Mouse (Mus musculus) neural tube, embryonic 15.5 days (tissue): ENCODE measurements around the gene Sft2d1. TPM values are rescaled to one million over a fixed set of nuclear protein-coding genes. Genes with fewer than 3 reads are reported as not detected.
A peak's percentile ranks its signal among the peaks of the same experiment; 100 is the strongest.
"Not testable (repeated sequence)": the region's sequence is repeated elsewhere in the genome, so short reads cannot be mapped to it uniquely, and the experiment has no call there.

ENCODE experiments used
- ATAC-seq: fragments of 200-750 bp; cut with Nextera tagmentation; 2 replicates; pipeline ENCODE4 v1.8.0; 2017; ENCODE audit warnings: mild to moderate bottlenecking, moderate TSS enrichment, moderate library complexity; ENCODE audit not compliant: low FRiP score
- H3K27ac ChIP-seq: fragments of 300-500 bp; sonication (generic); replicated peaks from 2 replicates; pipeline ENCODE4 v1.5.1; 2015; ENCODE audit warnings: mild to moderate bottlenecking, inconsistent platforms
- H3K27me3 ChIP-seq: fragments of 300-500 bp; sonication (generic); replicated peaks from 2 replicates; pipeline ENCODE4 v1.6.1; 2015; ENCODE audit warnings: inconsistent platforms
- H3K36me3 ChIP-seq: fragments of 300-500 bp; sonication (generic); 2 replicates; pipeline ENCODE4 v1.6.1; 2015; ENCODE audit warnings: inconsistent platforms
- H3K4me1 ChIP-seq: fragments of 300-500 bp; sonication (generic); 2 replicates; pipeline ENCODE4 v1.6.1; 2015; ENCODE audit warnings: inconsistent platforms
- H3K4me2 ChIP-seq: fragments of 300-500 bp; sonication (generic); 2 replicates; pipeline ENCODE4 v1.6.1; 2015; ENCODE audit warnings: inconsistent platforms, mild to moderate bottlenecking, moderate library complexity
- H3K4me3 ChIP-seq: fragments of 300-500 bp; sonication (generic); replicated peaks from 2 replicates; pipeline ENCODE4 v1.5.1; 2015; ENCODE audit warnings: mild to moderate bottlenecking, inconsistent platforms
- H3K9ac ChIP-seq: fragments of 300-500 bp; sonication (generic); replicated peaks from 2 replicates; pipeline ENCODE4 v1.6.1; 2015; ENCODE audit warnings: mild to moderate bottlenecking, inconsistent platforms
- H3K9me3 ChIP-seq: fragments of 300-500 bp; sonication (generic); replicated peaks from 2 replicates; pipeline ENCODE4 v1.6.1; 2016; ENCODE audit warnings: inconsistent platforms
- WGBS: fragments of 180-500 bp; shearing (Covaris S2); methylation state at CpG from one replicate; pipeline ENCODE4 v1.1.7; 2015; ENCODE audit warnings: mixed read lengths; 5-methylcytosine and 5-hydroxymethylcytosine counted together
- polyA plus RNA-seq: library from polyadenylated mRNA; unstranded; fragments of >200 nt; fragmentation: Nextera tagmentation; extraction: Ambion mirVana; gene quantifications from 2 replicates; pipeline ENCODE4 v1.2.1, GENCODE M21; 2015

Gene Sft2d1
- polyA plus RNA-seq, 1 experiment from 2014 or later: 176 TPM

DNA sequence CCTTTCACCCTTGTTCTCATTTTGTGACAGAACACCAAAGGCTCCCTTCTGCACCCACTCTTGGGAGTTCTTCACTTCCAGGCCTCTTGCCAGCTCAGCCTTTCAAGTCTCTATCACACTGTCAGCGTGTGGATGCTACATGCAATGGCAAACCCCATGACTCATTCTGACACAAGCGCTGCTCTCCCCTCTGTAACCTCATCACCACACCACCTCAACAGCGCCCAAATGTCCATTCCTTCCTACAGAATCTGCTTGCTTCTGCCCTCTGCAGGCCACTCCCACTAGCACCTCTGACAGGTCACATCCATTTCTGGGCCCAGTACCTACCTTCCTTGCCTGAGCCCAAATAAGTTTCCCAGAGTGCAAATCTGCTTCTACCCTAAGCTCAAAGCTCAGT, 5.1 kb upstream of the Sft2d1 start:
- Histone ChIP-seq H3K9me3 (no peaks in the 10 kb centered on the region), H3K4me3 (no peak overlapping the region), H3K4me1 (peaks cover 3% of the 10 kb centered on the region; the same call in 1 of the 2 replicates), H3K36me3 (no peaks in the 10 kb centered on the region), H3K9ac (no peak overlapping the region), H3K27me3 (0 out of 2 replicates have a peak, but pooled peaks cover 6% of the 10 kb centered on the region), H3K27ac (no peak overlapping the region), H3K4me2 (no peak overlapping the region)
- ATAC-seq: no peak
- 26% methylated on average over 3 of the region's 3 CpGs for WGBS

DNA sequence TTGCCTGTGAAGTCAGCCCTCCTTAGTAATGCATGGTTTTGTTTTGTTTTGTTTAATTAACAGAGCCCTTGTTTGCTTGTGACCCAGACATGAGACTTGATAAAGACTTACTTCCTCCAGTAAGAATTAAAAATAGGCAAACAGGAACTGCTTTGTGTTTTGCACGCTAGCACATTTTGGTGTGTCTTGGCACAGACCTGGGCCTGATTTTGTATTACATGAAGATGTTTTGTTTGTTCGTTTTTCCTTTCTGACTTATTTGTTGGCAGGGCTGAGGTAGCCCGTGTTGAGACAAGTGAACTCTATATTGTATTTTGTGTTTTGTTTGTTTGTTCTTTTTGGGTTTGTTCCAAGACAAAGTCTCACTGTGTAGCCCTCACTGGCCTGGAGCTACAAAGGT, 849 bp downstream of the Sft2d1 start:
- Histone ChIP-seq H3K27me3 (0 out of 2 replicates have a peak, but pooled peaks cover 3% of the 10 kb centered on the region), H3K4me3 (peak overlapping the region; percentile 70), H3K4me2 (peak overlapping the region; percentile 68), H3K9me3 (no peaks in the 10 kb centered on the region), H3K36me3 (no peaks in the 10 kb centered on the region), H3K9ac (peak overlapping the region; percentile 67), H3K4me1 (peaks cover 30% of the 10 kb centered on the region), H3K27ac (no peak overlapping the region)
- WGBS: 56% methylated on average over 3 of the region's 3 CpGs
- ATAC-seq: no peak

DNA sequence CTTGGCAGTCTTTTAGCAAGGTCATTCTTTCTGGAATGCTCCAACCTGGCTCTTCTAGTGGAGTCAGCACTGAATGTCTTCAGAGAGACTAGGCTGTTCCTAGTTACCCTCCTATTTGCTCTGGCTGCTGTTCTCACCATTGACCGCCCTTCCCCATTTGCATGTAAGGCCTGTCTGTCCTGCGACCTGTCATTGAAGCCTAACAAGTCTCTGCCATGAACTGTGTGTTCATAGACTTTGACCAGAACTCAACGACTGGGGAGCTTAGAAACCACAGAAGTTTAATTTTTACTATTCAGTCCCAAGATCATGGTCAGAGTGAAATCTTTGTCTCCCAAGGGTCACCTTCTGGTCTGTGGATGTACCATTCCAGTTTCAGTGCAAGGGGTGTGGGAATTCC, 3.1 kb downstream of the Sft2d1 start:
- ATAC-seq: no peak
- Histone ChIP-seq H3K36me3 (no peaks in the 10 kb centered on the region), H3K9me3 (no peaks in the 10 kb centered on the region), H3K4me3 (no peak overlapping the region), H3K4me1 (peaks cover 30% of the 10 kb centered on the region), H3K4me2 (no peak overlapping the region), H3K27me3 (no peaks in the 10 kb centered on the region), H3K9ac (no peak overlapping the region), H3K27ac (no peak overlapping the region)
- WGBS: 91% methylated on average over 3 of the region's 3 CpGs

DNA sequence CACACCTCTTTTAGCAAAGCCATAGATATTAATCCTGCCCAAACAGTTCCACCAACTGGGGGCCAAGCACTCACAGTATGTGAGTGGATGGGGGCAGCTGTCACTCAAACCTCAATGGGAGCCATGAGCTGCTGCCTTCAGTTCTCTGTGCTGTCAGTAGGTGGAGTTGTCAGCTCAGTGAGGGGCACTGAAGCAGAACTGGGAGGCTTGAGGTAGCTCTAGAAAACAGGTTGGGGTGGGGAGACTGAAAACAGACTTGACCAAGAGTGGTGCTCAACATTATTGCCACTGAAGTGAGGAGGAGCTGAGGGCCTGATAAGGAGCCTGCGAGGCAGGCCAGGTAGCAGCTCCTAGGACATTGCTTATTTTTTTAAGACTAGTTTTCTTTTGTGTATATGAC, 5.3 kb downstream of the Sft2d1 start:
- ATAC-seq: no peak
- no peak overlapping the region for H3K9ac ChIP-seq
- no peak overlapping the region for H3K4me3 ChIP-seq
- H3K4me2 ChIP-seq: no peak overlapping the region
- H3K27me3 ChIP-seq: no peaks in the 10 kb centered on the region
- WGBS: 95% methylated on average over 1 of the region's 1 CpGs
- no peaks in the 10 kb centered on the region for H3K9me3 ChIP-seq
- peaks cover 27% of the 10 kb centered on the region for H3K4me1 ChIP-seq
- H3K36me3 ChIP-seq: peaks cover 5% of the 10 kb centered on the region
- no peak overlapping the region for H3K27ac ChIP-seq

DNA sequence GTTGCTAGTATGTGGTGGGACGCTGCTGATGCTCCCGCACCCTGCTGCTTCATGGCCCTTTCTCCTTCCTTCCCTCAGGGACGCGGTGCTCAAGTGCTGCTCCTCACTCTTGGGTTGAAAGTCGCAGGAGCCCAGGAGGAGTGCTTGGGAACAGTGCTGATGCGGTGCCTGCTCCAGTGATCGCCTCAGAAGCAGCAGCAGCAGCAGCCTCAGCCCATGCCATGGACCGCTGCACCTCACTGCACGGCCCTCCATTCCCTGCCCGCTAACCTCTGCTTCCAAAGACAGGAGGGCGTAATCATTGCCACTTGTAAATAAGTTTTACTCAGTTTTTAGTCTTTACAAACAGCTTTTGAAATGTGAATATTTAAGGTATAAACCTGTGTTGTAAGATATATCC, 16.0 kb downstream of the Sft2d1 start:
- not testable (repeated sequence) for H3K9me3 ChIP-seq, H3K4me1 ChIP-seq, H3K4me2 ChIP-seq, H3K27ac ChIP-seq, H3K4me3 ChIP-seq, H3K9ac ChIP-seq, ATAC-seq, H3K27me3 ChIP-seq
- 82% methylated on average over 10 of the region's 11 CpGs for WGBS
- H3K36me3 ChIP-seq: peaks cover 40% of the 10 kb centered on the region

DNA sequence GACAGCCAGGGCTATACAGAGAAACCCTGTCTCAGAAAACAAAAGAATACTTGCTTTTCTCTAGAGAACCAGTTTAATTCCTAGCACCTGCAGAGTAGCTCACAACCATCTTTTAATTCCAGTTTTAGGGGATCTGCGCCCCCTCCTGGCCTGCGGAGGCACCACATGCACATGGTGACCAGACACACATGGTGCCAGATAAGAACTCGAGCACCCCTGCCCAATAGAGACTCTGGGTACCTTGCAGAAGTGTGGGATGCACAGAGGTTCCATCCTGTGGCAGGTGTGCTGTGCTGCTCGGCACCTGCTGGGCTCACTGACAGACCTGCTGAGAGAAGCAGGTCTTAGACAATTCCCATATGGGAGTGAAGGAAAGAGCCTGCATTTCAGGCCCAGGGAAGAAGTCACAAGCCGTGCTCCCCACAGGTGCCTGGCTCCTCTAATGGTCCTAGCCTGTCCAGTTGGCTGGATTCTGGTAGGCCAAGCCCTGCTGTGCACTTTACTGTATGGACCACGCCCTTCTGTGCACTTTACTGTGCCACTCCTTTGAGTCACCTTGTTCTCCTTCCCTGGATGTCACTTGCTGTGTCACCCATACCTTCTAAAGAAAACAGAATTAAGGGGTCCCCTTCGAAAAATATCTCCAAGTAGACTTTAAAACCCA, 17.7 kb downstream of the Sft2d1 start:
- no peak for ATAC-seq
- Histone ChIP-seq H3K27me3 (no peaks in the 10 kb centered on the region), H3K4me3 (no peak overlapping the region), H3K36me3 (peaks cover 26% of the 10 kb centered on the region), H3K9me3 (no peaks in the 10 kb centered on the region), H3K9ac (no peak overlapping the region), H3K4me1 (no peaks in the 10 kb centered on the region), H3K27ac (no peak overlapping the region), H3K4me2 (no peak overlapping the region)
- 68% methylated on average over 7 of the region's 7 CpGs for WGBS

DNA sequence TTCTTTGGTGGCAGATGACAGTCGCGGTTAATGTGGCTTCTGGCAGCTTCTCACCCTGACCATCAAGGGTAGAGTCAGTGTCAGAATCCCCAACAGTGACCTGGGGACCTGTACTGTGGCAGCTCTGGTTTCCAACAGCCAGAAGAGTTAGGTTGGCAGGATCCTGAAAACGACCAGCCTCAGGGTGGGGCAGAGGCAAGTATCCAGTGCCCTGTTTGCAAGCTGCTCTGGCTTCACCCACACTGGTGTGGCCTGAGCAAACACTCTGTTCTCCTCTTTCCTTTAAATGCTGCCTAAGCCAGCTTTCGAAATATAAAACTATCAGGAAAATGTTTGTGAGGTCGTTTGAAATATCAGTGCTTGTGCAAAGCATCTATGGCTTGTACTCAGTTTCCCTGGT, 19.7 kb downstream of the Sft2d1 start:
- Histone ChIP-seq H3K36me3 (peaks cover 10% of the 10 kb centered on the region), H3K9ac (no peak overlapping the region), H3K4me2 (no peak overlapping the region), H3K27me3 (no peaks in the 10 kb centered on the region), H3K4me3 (no peak overlapping the region), H3K27ac (no peak overlapping the region), H3K4me1 (no peaks in the 10 kb centered on the region), H3K9me3 (no peaks in the 10 kb centered on the region)
- ATAC-seq: no peak
- WGBS: 78% methylated on average over 5 of the region's 5 CpGs

DNA sequence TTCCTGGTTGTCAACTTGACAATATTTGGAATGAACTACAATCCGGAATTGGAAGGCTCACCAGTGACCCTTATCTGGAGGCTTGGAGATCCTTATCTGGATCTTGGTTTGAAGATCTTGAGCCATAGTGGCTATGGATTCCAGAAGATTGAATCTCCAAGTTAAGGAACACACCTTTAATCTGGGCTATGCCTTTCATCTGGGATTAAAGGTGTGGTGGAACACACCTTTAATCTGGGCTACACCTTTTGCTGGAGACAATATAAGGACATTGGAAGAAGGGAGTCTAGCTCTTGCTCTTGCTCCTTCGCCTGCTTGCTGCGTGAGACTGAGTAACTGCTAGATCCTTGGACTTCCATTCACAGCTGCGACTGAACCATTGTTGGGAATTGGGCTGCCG, 26.3 kb downstream of the Sft2d1 start, which contains the start of gene Prr18:
Gene Prr18, plus strand, starts transcription at position 301 of the 400 bp plus-strand sequence.
- not testable (repeated sequence) for ATAC-seq, H3K36me3 ChIP-seq, H3K4me2 ChIP-seq, H3K27ac ChIP-seq, H3K9ac ChIP-seq, H3K4me3 ChIP-seq, H3K9me3 ChIP-seq, H3K27me3 ChIP-seq
- WGBS: 92% methylated on average over 1 of the region's 5 CpGs
- peaks cover 30% of the 10 kb centered on the region for H3K4me1 ChIP-seq

DNA sequence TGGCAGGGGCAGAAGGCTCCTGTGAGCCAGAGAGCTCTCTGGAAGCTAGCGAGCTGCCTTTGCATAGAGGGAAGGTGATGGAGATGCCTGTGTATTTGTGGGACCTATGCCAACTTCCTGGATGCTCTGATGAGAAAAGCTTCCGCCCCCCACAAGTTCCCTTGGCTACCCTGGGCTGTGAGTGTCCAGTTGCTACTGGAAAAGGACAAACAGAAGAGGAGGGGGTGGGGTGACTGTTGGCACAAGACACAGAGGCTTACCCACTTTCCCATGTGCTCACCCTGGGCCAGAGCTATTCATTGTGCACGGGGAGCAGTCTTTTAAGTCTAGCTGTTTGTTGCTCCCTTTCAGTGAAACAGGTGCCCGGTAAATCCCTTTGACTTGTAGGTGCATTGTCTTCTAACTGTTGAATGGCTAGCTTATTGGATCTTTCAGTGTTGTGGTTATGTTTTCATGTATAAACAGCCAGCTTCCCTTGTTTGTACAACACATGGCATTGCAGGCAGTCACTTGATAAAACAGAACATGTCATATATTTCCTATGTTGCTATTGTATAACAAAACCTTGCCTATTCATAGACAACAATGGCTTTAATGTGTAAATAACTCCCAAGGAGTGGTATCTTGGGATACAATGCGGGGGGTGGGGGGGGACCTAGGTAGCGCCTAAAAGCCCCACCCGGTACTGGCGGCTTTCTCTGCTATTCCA, 28.9 kb downstream of the Sft2d1 start:
- Histone ChIP-seq H3K27ac (peak overlapping the region; percentile 90), H3K4me3 (peak overlapping the region; percentile 75), H3K9ac (peak overlapping the region; percentile 86), H3K4me2 (peak overlapping the region; percentile 93), H3K27me3 (no peaks in the 10 kb centered on the region), H3K36me3 (no peaks in the 10 kb centered on the region), H3K9me3 (no peaks in the 10 kb centered on the region), H3K4me1 (peaks cover 51% of the 10 kb centered on the region)
- 11% methylated on average over 8 of the region's 8 CpGs for WGBS
- ATAC-seq: peak; percentile 65

DNA sequence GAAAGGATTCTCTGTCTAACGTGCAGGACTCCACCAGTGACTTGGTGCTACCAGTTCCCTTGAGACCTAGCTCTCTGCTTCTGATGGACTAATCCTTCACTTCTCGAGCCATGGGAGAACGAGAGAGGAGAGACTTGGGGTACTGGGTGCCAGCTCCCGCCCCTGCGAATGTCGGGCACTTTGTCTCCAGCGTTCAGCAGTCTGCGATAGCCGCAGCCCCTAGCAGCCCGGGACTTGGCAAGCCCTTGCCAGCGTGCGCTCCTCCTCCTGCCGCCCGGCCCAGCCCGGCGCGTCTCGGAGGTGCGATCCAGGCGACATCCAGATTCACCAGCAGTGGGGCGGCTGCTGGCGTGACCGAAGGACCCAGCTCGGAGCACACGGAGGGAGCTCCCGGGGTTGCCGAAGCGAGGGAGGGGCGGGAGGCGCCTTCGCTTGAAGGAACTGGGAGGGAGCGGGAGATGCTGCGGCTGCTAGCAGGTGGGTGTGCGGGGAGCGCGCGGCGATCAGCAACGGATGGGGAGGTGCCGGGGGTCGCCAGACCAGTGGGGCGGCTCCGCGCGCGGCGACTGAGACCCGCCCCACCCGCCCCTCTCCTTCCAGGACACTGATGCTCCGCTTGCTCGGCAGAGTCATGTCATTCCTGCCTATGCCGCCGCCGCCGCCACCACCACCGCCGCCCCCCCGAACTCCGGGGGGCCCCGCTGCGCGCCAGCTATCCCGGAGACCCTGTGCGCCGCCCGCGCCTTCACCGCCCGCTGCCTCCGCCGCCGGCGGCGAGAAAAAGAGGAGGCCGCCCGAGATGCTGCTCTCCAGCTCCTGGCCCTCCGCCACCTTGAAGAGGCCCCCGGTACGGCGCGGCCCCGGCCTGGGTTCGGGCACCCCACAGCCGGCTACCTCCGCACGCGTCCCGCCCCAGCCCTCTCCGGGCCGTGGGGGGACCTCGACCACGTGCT, 29.8 kb downstream of the Sft2d1 start:
- H3K36me3 ChIP-seq: no peaks in the 10 kb centered on the region
- WGBS: under 1% methylated on average over 63 of the region's 92 CpGs

DNA sequence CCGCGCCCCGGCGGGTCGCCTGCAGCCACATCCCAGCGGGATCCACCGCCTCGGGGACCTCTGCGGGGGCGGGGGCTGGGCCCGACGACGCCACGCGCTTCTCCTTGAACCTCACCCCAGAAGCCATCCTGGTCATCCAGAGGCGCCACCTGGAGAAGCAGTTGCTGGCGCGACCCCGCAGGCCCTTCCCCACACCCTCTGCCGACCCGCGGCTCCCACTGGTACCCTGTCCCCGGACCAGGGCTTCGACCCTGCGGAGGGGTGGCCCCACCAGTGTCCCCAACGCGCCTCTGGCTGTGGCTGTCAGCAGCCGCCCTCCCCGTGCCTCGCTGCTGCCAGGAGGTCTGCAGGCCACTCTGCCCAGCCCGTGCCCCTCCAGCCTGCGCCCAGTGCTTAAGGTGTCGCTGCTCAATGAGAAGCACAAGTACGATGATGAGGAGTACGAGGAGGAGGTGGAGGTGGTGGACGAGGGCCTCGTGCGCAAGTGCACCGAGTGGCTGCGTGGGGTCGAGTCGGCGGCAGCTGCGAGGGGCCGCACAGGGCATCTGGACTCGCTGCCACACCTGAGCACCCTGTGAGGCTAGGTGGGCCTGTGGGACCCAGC, 30.6 kb downstream of the Sft2d1 start:
- Histone ChIP-seq H3K4me1 (peaks cover 51% of the 10 kb centered on the region), H3K36me3 (no peaks in the 10 kb centered on the region), H3K9me3 (no peaks in the 10 kb centered on the region), H3K4me2 (peak overlapping the region; percentile 93), H3K9ac (peak overlapping the region; percentile 86), H3K27me3 (no peaks in the 10 kb centered on the region), H3K4me3 (peak overlapping the region; percentile 75), H3K27ac (peak overlapping the region; percentile 90)
- peak; percentile 35 for ATAC-seq
- 5% methylated on average over 46 of the region's 46 CpGs for WGBS

More for the DNA sequence above, 29.8 kb downstream of the Sft2d1 start:
- ATAC-seq: peak; percentile 84
- Histone ChIP-seq H3K9ac (peak overlapping the region; percentile 86), H3K27ac (peak overlapping the region; percentile 90), H3K4me3 (peak overlapping the region; percentile 75), H3K27me3 (no peaks in the 10 kb centered on the region), H3K4me1 (peaks cover 51% of the 10 kb centered on the region), H3K4me2 (peak overlapping the region; percentile 93), H3K9me3 (no peaks in the 10 kb centered on the region)
